Mouse (Mus musculus): ENCODE measurements at regions not wholly inside any gene's neighbourhood (a gene's known extent, or its start where the extent isn't known, plus 50 kb on each side); places are given as distances from the start of the nearest gene placed in this dataset.

GRCm38 (mm10) chr12:97720554-97720953, 538.7 kb downstream of the Galc start:
- no peak overlapping the region for H3K9ac ChIP-seq (ENCODE audit: low read depth, low read length, severe bottlenecking)
- TF ChIP-seq POLR2A (IDR thresholded peaks at IDR 0.05; ENCODE audit: borderline replicate concordance, extremely low read depth, insufficient read depth, insufficient read length), result no peak
- no peaks in the 10 kb centered on the region for H3K36me3 ChIP-seq (ENCODE audit: control insufficient read depth, insufficient read depth, low read length)
- H3K9me3 ChIP-seq (ENCODE audit: control insufficient read depth, low read length), result peaks cover 8% of the 10 kb centered on the region
- H3K4me1 ChIP-seq (ENCODE audit: control insufficient read depth, insufficient read depth, low read length), result no peaks in the 10 kb centered on the region
- H3K4me2 ChIP-seq (replicated peaks; ENCODE audit: low read depth, low read length, severe bottlenecking), result no peak overlapping the region
- no peaks in the 10 kb centered on the region for H3K27me3 ChIP-seq (ENCODE audit: control insufficient read depth, insufficient read depth, low read length)
- H3K4me3 ChIP-seq (replicated peaks; ENCODE audit: low read length), result no peak overlapping the region
- DNase-seq (ENCODE audit: low spot score) (no peak), ATAC-seq (ENCODE audit: low FRiP score, low read depth) (no peak)
- 71% methylated on average over 3 of the region's 3 CpGs for WGBS
- no peak overlapping the region for H3K27ac ChIP-seq (replicated peaks; ENCODE audit: low read depth, low read length)

GRCm38 (mm10) chr12:97717812-97718211, 541.4 kb downstream of the Galc start:
- Histone ChIP-seq H3K27me3 (ENCODE audit: control insufficient read depth, insufficient read depth, low read length) (no peaks in the 10 kb centered on the region), H3K9me3 (ENCODE audit: control insufficient read depth, low read length) (peaks cover 8% of the 10 kb centered on the region), H3K4me1 (ENCODE audit: control insufficient read depth, insufficient read depth, low read length) (no peaks in the 10 kb centered on the region), H3K27ac (replicated peaks; ENCODE audit: low read depth, low read length) (no peak overlapping the region), H3K9ac (ENCODE audit: low read depth, low read length, severe bottlenecking) (no peak overlapping the region), H3K4me3 (replicated peaks; ENCODE audit: low read length) (no peak overlapping the region), H3K36me3 (ENCODE audit: control insufficient read depth, insufficient read depth, low read length) (no peaks in the 10 kb centered on the region), H3K4me2 (replicated peaks; ENCODE audit: low read depth, low read length, severe bottlenecking) (no peak overlapping the region)
- ATAC-seq (ENCODE audit: low FRiP score, low read depth) (no peak), DNase-seq (ENCODE audit: low spot score) (no peak)
- no peak for TF ChIP-seq POLR2A (IDR thresholded peaks at IDR 0.05; ENCODE audit: borderline replicate concordance, extremely low read depth, insufficient read depth, insufficient read length)
- 89% methylated on average over 5 of the region's 5 CpGs for WGBS
